Mouse (Mus musculus) 3T3-L1 (cell line): ENCODE measurements around the gene Mov10.
"Not testable (repeated sequence)": the region's sequence is repeated elsewhere in the genome, so short reads cannot be mapped to it uniquely, and the experiment has no call there.

Source experiments
- DNase-seq: peaks from one replicate; pipeline ENCODE4 v3.0.0-alpha.2; 2015; ENCODE audit warnings: low read depth, low spot score

Gene Mov10

DNA sequence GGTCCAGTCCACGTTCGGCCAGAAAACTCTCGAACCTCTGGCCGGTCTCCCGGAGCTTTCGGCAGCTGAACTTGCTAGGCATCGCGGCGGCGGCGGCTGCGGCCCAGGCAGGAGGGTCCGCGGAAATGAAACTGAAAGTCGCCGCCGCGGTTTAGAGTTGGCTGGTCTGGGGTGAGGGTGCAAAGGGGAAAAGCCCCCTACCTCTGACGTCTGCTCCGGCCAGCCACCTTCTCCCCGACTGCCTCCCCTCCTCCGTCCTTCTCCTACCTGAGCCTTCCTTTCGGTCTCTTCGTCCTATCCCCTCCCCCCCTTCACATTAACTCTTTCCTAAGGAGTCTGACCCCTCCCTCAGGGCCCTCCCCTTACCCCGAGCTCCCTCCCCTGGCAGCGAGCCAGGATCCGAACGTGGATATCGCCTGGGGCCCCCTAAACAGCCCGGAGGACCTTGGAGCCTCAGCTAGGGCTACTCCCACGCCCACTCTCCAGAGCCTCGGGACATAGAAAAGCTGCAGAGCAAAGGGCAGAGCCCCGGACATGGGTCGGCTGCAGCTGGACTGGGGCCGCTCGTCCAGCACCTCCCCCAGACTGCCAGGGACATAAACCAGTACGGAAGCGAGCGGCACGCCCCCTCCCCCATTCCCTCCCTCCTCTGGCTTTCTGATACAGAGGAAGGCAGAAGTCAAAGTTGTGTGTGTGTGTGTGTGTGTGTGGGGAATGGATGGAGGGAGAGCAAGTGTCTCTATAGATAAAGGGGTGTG lies at the start of gene Mov10:
Mov10 (minus strand) TSS at position 573 of the 758 bp plus-strand sequence.
- DNase-seq, result peak; percentile 86

DNA sequence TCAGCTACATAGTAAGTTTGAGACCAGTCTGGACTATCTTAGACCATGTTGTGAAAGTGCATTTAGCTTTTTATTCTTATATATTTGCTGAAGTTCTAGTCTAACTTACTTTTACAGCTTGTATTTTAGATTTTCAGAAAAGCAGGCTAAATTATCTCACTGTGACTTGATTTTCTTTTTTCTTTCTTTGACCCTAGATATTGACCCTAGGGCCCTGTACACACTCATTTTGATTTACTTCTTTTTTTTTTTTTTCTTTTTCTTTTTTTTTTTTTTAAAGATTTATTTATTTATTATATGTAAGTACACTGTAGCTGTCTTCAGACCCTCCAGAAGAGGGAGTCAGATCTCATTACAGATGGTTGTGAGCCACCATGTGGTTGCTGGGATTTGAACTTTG lies 48.3 kb upstream of the Mov10 start:
- not testable (repeated sequence) for DNase-seq

DNA sequence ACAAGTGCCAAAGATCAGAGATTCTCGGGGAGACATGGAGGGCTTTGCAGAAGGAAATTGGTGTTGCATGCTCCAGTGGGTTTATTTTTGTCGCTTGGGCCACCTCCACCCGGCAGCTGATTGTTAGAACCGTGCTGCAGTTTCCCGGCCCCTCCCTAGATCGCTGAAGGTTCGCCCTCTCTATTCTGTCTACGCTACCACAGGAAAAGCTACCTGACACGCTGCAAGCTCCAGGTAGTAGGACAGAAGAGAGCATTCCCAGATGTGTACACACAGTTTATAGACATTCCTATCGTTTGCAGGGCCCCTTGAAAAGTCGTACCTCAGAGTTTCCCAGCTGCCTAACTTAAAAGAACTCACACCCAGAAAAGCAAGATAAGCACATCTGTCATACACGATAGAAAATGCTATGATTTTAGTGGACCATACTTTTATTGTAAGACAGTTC lies 47.0 kb upstream of the Mov10 start:
- peak; percentile 32 for DNase-seq

DNA sequence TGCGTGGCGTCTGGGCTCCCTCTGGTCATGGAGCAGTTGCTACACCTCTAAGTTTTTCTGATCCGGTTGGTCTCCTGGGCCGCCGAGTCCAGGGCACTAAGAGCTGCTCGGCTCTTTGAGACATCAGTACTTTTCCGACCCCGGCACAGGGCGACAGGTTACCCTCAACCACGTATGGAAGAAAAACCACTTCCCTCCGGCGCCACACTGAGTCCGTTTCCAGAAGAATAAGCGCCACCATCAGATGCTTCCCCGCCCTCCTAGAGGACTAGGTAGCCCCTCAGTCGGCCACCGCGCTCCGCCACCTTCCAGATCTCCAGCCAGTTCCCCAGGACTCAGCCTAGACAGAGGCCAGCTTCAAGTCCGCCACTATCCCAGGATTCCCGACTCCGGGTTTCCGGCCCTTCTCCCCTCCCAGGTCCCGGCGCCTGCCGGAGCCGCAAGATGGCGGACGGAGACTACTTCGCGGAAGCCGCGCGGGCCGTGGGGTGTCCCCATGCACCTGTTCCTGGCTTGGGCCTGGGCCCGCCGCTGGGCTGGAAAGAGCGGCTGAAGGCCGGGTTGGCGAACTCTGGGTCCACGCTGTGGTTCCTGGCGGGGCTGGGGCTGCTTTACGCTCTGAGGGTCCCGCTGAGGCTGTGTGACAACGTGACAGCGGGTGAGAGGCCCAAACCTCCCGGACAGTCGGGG lies 46.4 kb upstream of the Mov10 start:
- peak; percentile 80 for DNase-seq

DNA sequence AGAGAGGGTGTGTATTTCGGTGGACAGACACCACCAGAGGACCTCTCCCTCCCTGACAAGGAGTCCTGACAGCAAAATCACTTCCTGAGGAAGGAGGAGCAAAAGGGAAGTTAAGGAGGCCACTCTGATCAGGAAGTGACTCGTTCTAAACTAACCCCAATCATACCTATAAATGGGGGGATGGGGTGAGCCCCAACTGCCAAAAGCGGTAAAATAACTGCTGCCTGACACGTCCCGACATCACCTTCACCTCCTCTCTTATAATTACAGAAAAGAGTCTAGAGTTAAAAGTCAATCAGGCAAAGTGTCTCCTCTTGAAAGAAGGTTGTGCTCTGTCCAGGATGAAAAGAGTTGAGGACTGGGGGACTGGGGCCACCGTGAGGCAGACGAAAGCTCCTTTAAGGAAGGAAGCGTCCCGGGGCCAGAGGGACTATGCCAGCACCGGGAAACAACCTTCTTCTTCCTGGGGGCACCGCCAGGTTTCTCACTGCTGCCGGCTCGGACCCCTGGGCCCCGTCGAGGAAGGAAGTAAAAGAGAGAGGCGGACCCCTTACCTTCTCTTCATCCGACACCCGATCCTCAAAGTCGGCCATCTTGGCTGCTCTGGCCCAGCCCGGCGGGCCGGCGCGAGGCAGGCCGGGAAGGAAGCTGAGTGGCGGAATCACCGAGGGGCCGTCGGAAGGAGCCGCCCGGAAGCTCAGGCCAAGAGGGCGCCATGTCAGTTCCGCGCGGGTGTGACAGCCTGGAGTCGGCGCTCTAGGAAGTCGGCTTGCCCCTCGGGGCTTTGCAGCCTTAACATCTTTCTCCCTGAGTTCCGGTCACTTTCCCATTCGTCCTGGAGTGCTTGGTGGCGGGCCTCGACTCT lies 45.7 kb upstream of the Mov10 start, which contains the start of the genes St7l and Capza1:
St7l (plus strand) TSS at position 220 of the 865 bp plus-strand sequence.
Capza1 (minus strand) TSS at position 720 of the 865 bp plus-strand sequence.
- peak; percentile 88 for DNase-seq

DNA sequence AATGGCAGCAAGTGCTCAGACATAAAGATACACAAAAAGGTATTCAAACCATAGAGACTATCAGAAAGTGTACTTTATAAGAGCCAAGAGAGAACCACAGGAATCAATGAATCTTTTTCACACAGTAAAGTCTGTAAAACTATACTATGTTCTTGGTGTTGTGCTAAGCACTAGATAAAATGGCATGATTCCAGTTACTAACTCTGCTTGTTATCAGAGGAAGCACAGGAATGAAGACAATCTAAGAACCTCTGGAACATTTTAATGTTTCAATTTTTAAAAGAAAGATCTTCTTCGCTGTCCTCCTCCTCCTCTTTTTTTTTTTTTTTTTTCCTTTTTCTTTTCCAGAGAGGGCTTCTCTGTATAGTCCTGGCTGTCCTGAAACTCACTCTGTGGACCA lies 40.2 kb upstream of the Mov10 start:
- no peak for DNase-seq

DNA sequence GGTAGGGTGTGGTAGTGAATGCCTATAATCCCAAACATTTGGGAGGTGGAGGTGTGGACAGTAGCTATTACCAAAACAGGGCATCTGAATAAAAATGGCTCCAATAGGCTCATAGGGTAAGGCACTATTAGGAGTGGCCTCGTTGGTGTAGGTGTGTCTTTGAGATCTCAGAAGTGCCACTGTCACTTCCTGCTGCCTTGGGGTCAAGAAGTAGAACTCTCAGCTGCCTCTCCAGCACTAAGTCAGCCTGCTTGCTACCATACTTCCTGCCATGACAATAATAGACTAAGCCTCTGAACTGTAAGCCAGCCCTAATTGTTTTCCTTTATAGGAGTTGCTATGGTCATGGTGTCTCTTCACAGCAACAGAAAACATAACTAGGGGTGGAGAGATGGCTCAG lies 37.7 kb upstream of the Mov10 start:
- DNase-seq, result no peak

DNA sequence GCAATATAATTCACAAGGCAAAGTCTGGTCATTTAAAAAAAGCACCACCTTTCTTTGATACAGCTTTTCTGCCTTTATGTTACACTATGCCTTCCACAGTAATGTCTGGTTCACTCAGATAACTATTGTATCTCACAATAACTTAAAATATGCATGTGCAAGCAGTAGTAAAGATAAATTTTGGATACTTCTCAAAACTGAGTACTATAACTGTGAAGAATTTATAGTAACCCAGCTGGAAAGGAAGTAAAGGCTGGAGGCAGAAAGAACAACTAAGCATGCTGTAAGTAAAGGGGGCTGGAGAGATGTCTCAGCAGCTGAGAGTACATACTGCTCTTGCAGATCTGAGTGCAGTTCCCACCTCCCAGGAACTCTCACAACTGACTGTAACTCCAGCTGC lies 36.5 kb upstream of the Mov10 start:
- DNase-seq, result no peak

DNA sequence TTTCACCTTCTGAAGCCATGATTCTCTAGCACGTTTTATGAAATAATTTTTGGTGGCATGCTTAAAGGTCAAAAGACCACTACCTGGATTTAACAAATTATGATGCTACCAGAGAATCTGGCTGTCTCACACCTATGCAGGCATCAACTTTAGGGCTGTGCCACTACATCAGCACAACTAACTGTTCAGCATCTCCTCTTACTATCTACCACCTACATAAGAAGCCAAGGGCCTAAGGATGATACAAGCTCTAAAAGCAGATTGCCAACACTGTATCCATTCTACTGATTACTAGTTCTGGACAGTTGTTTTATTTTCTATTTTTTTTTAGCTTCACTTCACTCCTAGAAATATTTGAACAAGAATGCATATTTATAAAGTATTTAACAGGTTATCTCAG lies 36.1 kb upstream of the Mov10 start:
- no peak for DNase-seq

DNA sequence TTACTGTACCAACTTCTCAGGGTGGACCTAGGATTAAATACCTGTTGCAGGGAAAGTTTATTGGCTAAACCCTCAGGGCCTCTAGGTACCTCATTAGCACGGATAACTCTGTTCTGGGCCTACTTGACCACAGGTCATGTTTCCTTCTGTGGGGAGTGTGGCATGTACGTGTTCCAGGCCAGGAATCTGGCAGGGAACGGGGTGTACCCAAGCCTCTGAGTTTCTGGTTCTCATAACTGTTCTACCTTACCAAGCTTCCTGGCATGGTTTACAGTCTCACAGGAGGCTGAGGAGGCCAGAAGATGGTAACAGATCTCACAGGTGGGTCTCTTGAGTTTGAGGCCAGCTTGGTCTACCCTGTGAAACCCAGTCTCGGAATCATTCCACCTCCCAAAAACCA lies 28.2 kb upstream of the Mov10 start:
- no peak for DNase-seq

DNA sequence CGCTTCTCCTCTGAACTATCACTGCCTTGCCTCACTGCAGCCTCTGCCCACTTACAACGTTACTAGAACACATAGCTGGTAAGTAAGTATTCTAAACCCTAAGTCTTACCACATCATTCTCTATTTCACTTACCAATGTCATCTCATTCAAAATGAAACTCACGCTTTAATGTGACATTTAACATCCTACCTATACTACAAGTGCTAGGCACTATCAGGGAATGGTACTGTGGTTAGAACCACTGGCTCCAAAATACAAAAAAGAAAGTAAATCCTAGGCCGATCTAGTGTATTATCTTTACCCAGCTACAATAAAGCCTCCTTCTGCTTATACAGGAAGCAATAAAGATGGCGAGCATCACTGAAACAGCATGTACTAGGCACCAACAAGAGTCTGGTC lies 22.7 kb upstream of the Mov10 start:
- DNase-seq, result no peak

DNA sequence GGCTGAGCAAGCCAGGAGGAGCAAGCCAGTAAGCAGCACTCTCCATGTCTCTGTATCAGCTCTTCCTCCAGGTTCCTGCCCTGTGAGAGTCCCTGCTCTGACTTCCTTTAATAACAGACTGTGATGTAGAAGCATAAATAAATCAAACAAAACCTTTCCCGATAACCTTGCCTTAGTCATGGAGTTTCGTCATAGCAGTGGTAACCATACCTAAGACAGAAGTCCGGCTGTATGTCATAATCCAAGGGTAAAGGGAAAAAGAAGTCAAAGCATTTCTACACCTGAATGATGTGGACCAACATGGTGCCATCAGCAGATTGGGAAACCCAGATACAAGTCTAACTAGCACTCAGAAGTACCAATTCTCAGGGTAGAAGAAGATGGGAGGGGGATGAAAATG lies 17.4 kb upstream of the Mov10 start:
- no peak for DNase-seq

DNA sequence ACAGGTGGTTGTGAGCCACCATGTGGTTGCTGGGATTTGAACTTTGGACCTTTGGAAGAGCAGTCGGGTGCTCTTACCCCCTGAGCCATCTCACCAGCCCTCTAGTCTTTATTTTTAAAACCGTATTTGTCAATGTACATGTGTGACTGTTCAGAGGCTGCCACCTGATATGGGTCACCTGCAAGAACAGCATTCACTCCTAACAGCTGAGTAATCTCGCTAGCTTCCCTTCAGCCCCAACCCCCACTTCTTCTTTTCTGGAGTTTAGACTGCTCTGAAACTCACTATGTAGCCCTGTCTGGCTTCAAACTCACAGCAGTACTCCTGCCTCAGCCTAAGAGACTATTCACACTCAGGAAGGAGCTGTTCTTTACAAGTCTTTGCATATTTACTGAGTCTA lies 4.0 kb upstream of the Mov10 start:
- DNase-seq, result no peak

DNA sequence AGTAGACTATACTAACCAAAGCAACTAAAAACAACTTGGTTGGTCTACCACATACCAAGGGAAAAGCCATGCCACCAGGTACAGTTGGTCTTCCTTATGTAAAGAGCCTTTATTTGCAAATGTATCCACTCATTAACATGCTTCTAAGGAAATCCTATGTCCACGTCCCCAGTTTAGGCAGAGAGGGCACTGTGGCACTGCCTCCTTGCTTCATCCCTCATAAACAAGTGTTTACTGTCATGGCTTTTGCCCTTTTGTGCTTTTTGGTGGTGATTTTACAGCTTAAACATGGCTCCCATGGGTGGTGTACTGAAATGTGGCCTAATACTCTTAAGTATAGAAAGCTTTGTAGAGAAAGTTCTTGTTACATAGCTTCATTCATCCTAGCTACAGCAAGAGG lies 2.1 kb upstream of the Mov10 start:
- DNase-seq, result no peak

DNA sequence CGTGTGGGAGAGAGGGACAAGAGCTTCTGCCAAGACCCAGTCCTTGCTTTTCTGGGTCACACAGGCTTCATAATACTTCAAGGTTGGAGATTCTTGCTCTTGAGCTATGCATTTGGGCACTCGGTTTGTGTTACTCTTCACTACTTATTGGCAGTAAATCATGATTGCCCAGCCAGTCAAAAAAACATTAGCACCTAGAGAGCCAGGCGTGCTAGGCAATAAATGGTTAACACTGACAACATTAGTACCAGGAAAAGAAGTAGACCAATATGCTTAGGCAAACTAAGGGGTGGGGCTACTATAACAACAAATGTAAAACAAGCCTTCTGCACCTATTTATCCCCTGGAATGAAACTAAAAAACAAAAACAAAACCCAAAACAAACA lies 379 bp upstream of the Mov10 start:
- DNase-seq, result peak; percentile 54

DNA sequence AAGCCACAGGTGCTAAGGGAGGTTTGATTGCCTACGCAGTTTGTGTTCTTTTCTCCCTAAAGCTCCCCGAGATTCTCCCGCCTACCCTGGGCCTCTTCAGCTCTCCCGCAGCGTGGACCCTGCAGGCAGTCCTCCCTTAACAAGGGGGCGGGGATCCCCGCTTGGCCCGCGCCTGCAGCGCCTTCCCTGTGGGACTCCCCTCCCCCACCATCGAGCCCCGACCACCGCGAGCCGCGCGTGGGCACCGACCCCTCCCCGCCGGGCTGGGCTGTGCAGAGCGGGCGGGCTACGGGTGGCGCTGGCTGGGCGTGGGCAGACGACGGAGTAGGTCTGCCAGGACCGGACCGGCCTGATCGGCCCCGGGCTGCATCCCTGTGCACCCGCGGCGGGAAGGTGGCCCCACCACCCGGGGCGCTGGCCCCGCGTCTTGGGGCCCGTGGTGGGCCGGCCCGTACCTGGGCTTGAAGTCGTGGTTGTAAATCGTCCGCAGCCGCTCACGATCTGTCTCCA lies 827 bp downstream of the Mov10 start:
- DNase-seq, result peak; percentile 56

DNA sequence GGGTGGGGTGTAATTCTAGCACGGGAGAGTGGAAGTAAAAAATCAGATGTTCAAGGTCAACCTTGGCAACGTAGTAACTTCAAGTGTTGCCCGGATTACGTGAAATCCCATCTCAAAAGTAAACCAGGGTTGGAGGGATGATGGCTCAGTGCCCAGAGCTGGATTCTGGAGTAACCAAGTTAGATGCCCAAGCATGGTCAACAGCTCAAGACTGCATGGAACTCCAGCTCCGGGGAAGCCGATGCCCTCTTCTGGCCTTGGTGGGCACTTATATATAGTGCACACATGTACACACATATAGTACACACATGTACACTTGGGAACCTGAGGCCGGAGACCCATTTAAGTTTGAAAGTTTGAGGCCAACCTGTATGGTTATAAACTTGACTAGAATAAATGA lies 2.2 kb downstream of the Mov10 start:
- DNase-seq, result no peak

DNA sequence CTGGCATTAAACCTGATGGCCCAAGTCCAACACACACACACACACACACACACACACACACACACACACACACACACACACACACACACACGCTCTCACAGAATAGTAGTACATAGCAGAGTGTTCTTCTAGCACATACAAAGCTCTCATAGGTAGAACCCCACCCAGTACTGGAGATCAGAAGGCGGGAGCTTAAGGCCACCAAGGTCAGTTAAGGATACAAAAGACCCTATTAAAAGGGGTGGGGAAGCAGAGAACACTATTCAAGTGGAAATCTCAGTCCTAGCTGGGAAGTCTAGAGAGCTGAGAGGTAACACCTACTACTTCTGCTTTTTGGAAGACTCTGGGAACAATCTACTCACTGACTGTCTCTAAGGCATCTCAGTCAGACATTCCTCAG lies 3.0 kb downstream of the Mov10 start:
- no peak for DNase-seq

DNA sequence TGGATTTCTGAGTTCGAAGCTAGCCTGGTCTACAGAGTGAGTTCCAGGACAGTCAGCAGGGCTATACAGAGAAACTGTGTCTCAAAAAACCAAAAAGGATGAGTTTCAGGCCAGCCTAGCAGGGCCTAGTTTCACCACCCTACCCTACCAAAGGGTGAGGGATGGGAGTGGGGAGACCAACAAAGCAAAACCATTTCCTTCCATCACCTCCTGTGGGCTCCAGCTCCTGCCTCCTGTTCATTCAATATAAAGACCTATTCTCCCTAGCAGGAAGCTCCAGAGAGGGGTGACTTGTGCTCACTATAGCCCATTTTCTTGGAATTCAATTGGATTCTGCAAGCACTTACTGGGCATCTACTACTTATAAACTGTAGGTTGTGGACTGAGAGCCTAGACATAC lies 3.6 kb downstream of the Mov10 start:
- DNase-seq, result no peak

DNA sequence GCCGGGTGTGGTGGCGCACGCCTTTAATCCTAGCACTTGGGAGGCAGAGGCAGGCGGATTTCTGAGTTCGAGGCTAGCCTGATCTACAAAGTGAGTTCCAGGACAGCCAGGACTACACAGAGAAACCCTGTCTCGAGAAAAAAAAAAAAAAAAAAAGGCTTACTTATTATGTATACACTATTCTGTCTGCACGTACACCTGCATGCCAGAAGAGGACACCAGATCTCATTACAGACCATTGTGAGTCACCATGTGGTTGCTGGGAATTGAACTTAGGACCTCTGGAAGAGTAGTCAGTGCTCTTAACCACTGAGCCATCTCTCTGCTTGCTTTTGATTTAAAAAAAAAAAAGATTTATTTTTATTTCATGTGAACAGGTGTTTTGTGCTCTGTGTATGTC lies 5.1 kb downstream of the Mov10 start:
- DNase-seq, result peak; percentile 44

DNA sequence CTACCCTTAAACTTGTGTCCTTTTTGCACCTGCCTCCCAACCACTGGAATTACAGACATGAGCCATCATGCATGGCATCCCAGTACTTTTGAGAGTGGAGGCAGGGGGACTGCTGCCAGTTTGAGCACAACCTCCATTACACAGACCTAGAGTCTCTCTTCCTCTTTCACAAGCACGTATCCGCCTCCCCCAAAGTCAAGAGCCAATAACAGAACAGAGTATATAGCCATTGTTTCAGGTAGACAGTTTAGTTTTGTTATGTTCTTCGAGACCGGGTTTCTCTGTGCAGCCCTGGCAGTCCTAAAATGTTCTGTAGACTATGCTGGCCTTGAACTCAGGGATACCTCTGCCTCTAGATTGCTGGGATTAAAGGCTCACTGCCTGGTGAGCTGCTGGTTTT lies 6.1 kb downstream of the Mov10 start:
- no peak for DNase-seq

DNA sequence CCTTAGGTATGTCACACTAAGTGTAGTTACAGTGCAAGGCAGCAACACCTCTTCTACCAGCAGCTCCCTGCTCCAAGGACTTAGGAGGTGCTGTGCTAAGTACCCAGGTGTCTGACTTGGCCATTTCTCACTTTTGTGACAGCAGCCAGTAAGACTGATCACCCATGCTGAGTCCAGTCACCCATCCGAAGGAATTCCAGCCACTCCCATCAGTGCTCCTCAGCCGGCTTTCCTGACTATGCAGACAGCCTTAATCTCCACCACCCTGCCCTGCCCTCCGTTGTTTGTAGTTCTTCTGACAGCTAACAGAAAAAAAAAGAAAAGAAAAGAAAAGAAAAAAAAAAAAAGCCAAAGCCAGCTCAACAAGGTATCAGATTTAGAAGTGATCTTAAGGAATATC lies 6.6 kb downstream of the Mov10 start:
- no peak for DNase-seq
